Comparison of ENCODE assay signal across 16 mouse cellular contexts in the genomic region with DNA sequence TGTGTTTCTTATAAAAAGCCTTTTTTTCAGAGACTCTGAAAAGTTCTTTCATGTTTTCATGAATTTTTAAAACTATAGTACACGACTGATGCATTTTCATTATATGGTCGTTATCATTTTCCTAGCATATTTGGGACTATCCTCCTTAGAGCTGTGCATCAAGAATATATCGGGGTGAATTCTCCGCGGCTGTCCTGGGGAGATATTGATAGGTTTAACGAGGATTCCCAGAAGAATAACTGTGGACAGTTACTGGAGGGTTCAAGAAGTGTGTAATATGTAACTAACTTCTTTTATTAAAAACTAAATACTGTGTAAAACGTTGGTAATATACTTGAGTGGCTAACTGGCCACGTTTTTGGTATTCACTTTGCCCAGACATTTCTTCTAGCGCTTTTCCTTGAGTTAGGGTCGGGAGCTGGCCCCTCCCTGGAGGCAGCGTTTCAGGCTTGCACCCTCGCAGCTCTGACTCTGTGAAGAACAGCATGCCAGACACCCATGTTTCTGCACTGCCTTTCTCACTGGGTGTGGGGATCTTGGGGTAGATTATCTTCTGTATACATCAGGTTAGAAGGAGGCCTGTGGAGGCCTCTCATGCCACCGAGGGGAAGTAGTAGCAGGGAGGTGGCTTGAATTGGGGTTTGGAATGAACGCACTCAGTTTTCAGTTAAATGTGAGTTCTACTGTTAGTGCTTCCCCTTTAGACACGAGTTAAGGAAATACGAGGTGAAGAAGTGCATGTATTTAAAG. TPM values are rescaled to one million over a fixed set of nuclear protein-coding genes. Genes with fewer than 3 reads are reported as not detected.
DNase-seq lines count a peak whose midpoint lies in the region; ATAC-seq and TF ChIP-seq lines count a peak whose summit lies in the region.
"Had no signal": no experiment of that assay in that cellular context is flagged by ENCODE, and none has a peak within 500 bp of the region (broad histone marks: within the 10 kb centered on the region; RNA-seq: fewer than 3 reads in every experiment).

No protein-coding gene starts in this region.

- peaks cover 92% of the 10 kb centered on the region for H3K4me1 ChIP-seq in G1E (ENCODE audit: insufficient read depth, low read depth, low read length)
- peaks cover 96% of the 10 kb centered on the region for H3K4me1 ChIP-seq in liver, embryonic 15.5 days (replicated peaks)
- H3K4me1 ChIP-seq in hindbrain, embryonic 13.5 days (replicated peaks), result 0 out of 2 replicates have a peak, but pooled peaks cover 3% of the 10 kb centered on the region
- H3K4me1 ChIP-seq: hindbrain, embryonic 12.5 days; lung, embryonic 15.5 days had no signal

- H3K9me3 ChIP-seq in G1E (replicated peaks), result no peaks in the 10 kb centered on the region
- H3K9me3 ChIP-seq in liver, embryonic 15.5 days (replicated peaks), result no peaks in the 10 kb centered on the region
- H3K9me3 ChIP-seq in hindbrain, embryonic 13.5 days, result no peaks in the 10 kb centered on the region
- H3K9me3 ChIP-seq: hindbrain, embryonic 12.5 days; lung, embryonic 15.5 days had no signal

- peak; percentile 81 for ATAC-seq in G1E (ENCODE audit: extremely low read depth, insufficient number of reproducible peaks, low FRiP score, poor library complexity, severe bottlenecking)
- ATAC-seq in erythroid progenitor cell, adult 5-6 weeks (replicated peaks; ENCODE audit: low FRiP score, poor library complexity, severe bottlenecking), result peak; percentile 86
- peak; percentile 92 for ATAC-seq in liver, embryonic 15.5 days (ENCODE audit: insufficient read depth)
- no peak for ATAC-seq in hindbrain, embryonic 13.5 days (ENCODE audit: low FRiP score)

- H3K36me3 ChIP-seq in G1E (replicated peaks), result peaks cover 73% of the 10 kb centered on the region
- H3K36me3 ChIP-seq in liver, embryonic 15.5 days (replicated peaks), result peaks cover 22% of the 10 kb centered on the region
- no peaks in the 10 kb centered on the region for H3K36me3 ChIP-seq in hindbrain, embryonic 13.5 days
- H3K36me3 ChIP-seq: hindbrain, embryonic 12.5 days; lung, embryonic 15.5 days had no signal

- peak overlapping the region; percentile 30; the same call in 1 of the 2 replicates for H3K9ac ChIP-seq in liver, embryonic 15.5 days
- no peak overlapping the region for H3K9ac ChIP-seq in hindbrain, embryonic 13.5 days
- H3K9ac ChIP-seq: hindbrain, embryonic 12.5 days; lung, embryonic 15.5 days; midbrain, embryonic 12.5 days had no signal

- DNase-seq in 416B (ENCODE audit: low read depth) (peak; percentile 69), G1E (ENCODE audit: low spot score) (peak; percentile 88)
- no peak for DNase-seq in cerebellum, adult 11-12 months
- DNase-seq in gastrocnemius, adult 18-20 months (ENCODE audit: low spot score), result no peak
- no peak for DNase-seq in urinary bladder, postnatal 10 days (ENCODE audit: low spot score)
- DNase-seq: adrenal gland, postnatal 25 days; cerebellum, adult 8-10 months; embryo, embryonic 11 days; left cerebral cortex, postnatal 4 days; thymus, postnatal 25 days had no signal

- H3K27ac ChIP-seq in liver, embryonic 15.5 days (replicated peaks), result peak overlapping the region; percentile 91
- no peak overlapping the region for H3K27ac ChIP-seq in hindbrain, embryonic 13.5 days
- H3K27ac ChIP-seq: hindbrain, embryonic 12.5 days; lung, embryonic 15.5 days; midbrain, embryonic 12.5 days had no signal

- TF ChIP-seq CTCF in G1E (IDR thresholded peaks at IDR 0.05; ENCODE audit: low read depth, low read length), result no peak

- peak overlapping the region; percentile 80 for H3K4me2 ChIP-seq in liver, embryonic 15.5 days
- H3K4me2 ChIP-seq in hindbrain, embryonic 13.5 days, result no peak overlapping the region
- H3K4me2 ChIP-seq: hindbrain, embryonic 12.5 days; lung, embryonic 15.5 days; midbrain, embryonic 12.5 days had no signal

- whole genome bisulfite sequencing in liver, embryonic 15.5 days (ENCODE audit: insufficient replicate concordance), result 18% methylated on average over 16 of the region's 16 CpGs
- whole genome bisulfite sequencing in hindbrain, embryonic 13.5 days, result 89% methylated on average over 16 of the region's 16 CpGs

- peak overlapping the region; percentile 65 for H3K4me3 ChIP-seq in G1E (ENCODE audit: low read depth, low read length)
- H3K4me3 ChIP-seq in liver, embryonic 15.5 days (replicated peaks), result peak overlapping the region; percentile 38
- no peak overlapping the region for H3K4me3 ChIP-seq in hindbrain, embryonic 13.5 days
- H3K4me3 ChIP-seq: hindbrain, embryonic 12.5 days; lung, embryonic 15.5 days; midbrain, embryonic 12.5 days had no signal

- no peaks in the 10 kb centered on the region for H3K27me3 ChIP-seq in G1E (ENCODE audit: insufficient read depth, low read length)
- no peaks in the 10 kb centered on the region for H3K27me3 ChIP-seq in liver, embryonic 15.5 days
- H3K27me3 ChIP-seq in hindbrain, embryonic 13.5 days, result no peaks in the 10 kb centered on the region
- H3K27me3 ChIP-seq: hindbrain, embryonic 12.5 days; lung, embryonic 15.5 days; midbrain, embryonic 12.5 days had no signal

RNA-seq across cellular contexts. Expression of a gene that starts 16.5 kb away (rescaled TPM):
- total RNA-seq in G1E (2014; fragmentation: Nextera tagmentation), result 184 and 234 TPM in 2 replicates
- 240 and 293 TPM in 2 replicates for total RNA-seq in G1E (2017)
- polyA plus RNA-seq in G1E (2012), result 85.3 and 89.8 TPM in 2 replicates
- total RNA-seq in erythroid progenitor cell, adult 5-6 weeks (2015; ENCODE audit: low replicate concordance), result 56.6 and 67.8 TPM in 2 replicates
- 94.3 and 104 TPM in 2 replicates for total RNA-seq in erythroid progenitor cell, adult 5-6 weeks (2017; ENCODE audit: low replicate concordance)
- polyA plus RNA-seq in liver, embryonic 15.5 days (2015; fragmentation: Nextera tagmentation; extraction: Ambion mirVana), result 77.5 and 87.2 TPM in 2 replicates
- 1 to 10 TPM; 3.8 to 4.6 TPM for total RNA-seq in gastrocnemius, adult 18-20 months (2021)
- 40.3 and 40.7 TPM in 2 replicates for polyA plus RNA-seq in hindbrain, embryonic 13.5 days (2015; fragmentation: Nextera tagmentation; extraction: Ambion mirVana)

Comparison
In these comparisons a context has a peak if more than half of its experiments do, and no peak if none do; other contexts are left out.
1. DNase-seq: peak in 416B (single experiment) and G1E (single experiment); none in cerebellum, adult 11-12 months (single experiment), gastrocnemius, adult 18-20 months (single experiment) and urinary bladder, postnatal 10 days (single experiment).
2. RNA of a gene that starts 16.5 kb away (total RNA-seq): 184 to 293 TPM in G1E and 56.6 to 104 TPM in erythroid progenitor cell, adult 5-6 weeks; 3.8 to 4.6 TPM in gastrocnemius, adult 18-20 months; every median in the first group is over 10 times any median in the second.